Mouse (Mus musculus) 3T3-L1 (cell line): ENCODE data around the gene Kcnq1.
A peak's percentile ranks its signal among the peaks of the same experiment; 100 is the strongest.

Experiments used
- DNase-seq: peaks from one replicate; pipeline ENCODE4 v3.0.0-alpha.2; 2015; ENCODE audit warnings: low read depth, low spot score

Gene Kcnq1

DNA sequence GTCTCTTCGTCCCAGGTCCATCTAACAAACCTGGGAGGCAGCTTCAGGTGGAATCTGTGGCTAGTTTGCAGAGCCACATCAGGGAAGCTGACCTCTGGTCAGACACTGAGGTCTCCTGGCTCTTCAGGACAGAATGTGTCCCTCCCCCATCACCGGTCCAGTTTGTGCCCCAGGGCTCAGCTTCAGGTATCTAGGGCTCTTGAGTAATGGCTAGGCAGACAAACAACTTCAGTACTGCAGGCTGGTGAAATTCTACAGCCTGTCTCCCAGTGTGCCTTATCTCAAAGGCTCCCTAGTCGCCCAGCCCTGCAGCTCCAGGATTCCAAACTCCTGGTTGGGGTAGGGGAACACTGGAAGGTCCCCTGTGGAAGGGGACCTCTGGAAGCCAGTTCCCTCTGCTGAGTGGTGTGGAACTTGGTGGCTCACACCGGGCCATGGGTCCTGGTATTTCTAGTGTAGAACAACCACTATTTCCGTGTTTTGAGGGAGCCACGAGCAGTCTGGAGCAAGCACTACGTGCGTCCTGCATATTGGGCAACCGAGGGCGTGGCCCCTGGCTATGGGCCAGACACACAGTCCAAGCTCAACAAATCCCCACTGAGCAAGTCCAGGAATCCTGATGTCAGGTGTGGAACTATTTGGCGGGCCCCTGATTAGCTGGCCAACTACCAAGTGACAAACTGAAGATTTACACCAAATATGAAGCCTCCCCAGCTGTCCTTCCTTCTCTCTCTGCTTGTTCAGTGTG is 207.6 kb downstream of the Kcnq1 start:
- peak; percentile 42 for DNase-seq

DNA sequence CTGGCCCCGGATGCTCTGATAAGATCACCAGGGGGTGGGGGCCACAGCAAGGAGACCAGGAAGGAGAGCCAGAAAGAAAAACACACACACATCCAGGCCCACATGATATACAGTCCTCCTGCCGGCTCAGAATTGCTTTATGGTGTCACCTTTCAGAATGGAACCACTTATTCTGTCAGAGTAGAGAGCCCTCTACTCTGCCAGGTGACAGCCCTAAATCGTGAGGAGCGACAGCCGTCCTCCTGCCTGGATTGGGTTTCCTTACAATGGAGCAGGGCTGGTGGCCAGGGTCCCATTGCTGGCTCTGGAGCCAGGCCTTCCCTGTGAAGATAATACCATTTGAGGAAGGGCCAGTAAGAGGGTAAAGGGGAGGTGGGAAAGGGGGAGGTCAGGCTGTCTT is 212.3 kb downstream of the Kcnq1 start:
- no peak for DNase-seq

DNA sequence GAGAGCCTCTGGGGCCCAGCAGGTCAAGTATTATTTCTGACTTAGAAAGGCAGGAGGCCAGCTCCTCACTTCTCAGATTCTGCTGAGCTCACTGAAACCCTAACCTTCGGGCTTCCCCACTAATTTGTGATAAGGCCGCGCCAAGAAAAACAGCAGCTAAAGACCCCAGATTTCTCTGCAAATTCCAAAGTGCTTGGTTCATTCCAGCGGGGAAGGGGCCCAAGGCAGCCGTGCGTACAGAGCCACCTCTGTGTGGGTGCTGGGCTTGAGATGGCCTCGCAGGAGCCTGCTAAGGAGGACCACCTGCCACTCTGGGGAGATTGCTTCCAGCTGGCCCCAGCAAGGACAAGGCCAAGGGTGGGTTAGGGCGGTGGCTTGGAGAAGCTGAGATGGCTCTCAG is 214.2 kb downstream of the Kcnq1 start:
- DNase-seq = no peak

DNA sequence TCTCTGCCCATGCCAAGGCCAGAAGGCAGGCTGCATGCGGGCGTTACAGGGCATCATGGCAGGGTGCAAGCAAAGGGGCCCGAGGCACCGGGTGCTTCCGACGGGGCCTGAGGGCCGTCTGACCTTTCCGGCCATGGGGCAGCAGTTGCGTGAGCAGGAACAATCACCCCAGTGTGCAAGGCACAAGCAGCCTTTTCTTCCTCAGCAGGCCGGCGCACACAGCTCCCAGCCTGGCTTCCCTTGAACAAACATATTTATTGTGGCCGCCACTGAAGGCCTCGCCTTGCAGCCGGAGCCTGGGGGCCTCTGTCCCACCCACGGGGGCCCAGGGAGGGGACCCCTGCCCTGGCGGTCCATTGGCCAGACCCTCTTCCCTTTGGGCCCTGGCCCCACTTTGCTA is 218.9 kb downstream of the Kcnq1 start:
- no peak for DNase-seq

DNA sequence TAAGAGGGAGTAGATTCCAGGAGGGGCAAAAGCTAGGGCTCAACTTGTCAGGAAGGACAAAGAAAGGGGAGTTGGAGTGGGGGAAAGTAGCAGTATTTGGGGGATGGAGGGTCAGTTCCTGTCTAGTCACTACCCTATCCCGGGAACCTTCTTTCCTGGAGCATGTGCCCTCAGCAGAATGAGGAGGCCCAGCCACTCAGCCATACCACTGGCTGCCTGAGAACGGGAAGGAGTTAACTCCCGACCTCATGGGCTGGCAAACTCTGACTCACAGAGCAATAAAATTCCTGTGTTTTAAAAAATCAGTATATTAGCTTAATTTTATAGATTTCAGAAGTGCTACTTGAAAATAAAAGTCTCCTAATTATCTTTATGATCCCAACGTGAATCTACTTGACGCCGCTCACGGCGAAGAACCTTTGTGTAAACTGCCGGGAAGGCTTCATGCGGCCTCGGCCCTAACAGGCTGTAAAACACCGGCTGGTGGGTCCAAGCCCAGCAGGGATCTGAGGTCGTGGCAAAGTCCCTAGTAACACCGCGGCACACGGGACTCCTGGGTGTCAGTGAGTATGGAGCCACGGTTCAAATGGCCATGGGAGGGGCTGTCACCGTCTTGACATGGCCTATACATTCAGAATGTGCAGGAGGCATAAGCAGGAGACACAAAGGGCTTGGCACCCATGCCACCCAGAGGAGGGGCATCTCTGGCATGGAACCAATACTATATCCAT is 222.2 kb downstream of the Kcnq1 start:
- DNase-seq = no peak

DNA sequence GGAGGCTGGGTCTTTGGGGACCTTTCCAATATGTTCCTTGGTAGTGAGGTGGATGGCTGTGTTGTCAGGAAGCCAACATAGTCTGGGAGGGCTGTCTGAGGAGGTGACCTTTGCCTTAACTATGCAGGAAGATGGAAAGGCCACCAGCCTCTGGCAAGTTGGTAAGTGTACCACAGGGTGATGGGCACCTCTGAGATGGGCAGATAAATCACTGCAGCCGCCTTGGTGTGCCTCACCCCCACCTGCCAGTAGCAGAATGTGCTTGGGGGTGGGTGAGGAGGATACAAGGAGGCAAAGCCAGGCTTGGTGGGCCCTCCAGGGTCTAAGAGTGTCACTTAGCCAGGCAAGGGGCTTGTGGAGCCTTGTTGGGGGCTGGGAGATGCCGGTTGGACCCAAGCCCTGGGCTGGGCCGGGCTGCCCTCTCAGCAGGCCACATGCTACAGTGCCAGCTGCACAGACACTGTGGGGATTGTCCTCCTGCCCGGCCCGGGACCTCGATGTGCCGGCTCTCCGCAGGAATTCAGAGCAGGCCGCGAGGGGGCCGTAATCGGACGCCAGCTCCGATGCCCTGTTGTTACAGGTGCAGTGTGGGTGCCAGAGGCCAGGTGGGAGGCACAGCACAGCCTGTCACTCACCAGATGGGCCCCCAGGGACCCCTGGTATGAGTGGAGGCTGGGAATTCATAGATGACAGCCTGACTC is 223.1 kb downstream of the Kcnq1 start:
- no peak for DNase-seq

DNA sequence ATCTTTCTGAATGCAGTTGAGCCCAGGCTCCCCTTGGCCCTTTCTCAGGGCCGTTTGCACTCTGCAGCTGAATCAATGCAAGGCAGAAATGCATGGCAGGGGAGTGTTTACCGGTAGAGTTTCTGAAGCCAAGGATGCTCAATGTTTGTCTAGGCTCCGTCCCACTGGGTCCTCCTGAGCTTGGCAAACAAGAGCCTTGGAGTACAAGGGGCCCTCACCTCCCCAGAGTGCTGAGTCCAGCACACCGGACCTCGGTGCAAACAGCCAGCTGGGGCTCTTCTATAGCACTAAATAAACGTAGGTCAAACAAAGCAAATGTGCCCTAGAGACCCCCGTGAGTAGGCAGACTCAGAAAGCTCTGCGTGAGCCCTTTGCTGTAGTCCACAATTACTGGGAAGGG is 226.9 kb downstream of the Kcnq1 start:
- DNase-seq = no peak

DNA sequence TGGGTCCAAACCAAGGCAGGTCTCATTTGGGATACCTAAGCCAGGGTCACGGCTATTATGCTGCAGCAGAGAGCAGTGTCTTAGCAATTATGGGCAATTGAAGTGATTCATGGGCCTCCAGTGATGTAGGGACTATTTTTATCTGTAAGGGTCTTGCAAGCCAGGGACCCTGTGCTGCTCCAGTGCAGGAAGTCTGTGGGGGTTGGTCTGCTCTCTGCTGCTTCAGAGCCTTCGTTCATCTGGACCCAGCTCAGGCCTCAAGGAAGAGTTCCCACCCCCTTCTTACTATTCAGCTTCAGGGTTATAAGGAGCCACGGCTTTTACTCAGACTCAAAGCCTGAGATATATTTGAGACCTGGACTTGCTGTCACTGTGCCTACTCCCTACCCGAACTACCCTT is 227.4 kb downstream of the Kcnq1 start:
- no peak for DNase-seq

DNA sequence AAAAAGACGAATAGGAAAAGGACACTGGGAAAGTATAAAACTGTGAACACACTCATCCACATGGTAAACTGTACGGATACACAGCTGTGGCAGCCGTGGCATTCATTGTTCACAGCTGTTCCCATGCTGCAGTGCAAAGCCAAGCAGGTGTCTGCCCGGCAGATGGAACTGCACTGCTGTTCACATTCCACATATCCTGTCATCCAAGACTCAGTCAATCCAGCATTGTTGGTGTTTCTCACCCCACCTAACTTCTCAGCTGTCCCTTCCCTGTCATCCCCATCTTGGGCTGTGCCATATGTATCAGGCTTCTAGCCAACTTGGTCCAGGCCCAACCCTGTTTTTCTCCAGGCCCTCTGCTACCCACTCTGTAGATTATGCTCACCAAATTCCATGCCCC is 232.5 kb downstream of the Kcnq1 start:
- DNase-seq = no peak

DNA sequence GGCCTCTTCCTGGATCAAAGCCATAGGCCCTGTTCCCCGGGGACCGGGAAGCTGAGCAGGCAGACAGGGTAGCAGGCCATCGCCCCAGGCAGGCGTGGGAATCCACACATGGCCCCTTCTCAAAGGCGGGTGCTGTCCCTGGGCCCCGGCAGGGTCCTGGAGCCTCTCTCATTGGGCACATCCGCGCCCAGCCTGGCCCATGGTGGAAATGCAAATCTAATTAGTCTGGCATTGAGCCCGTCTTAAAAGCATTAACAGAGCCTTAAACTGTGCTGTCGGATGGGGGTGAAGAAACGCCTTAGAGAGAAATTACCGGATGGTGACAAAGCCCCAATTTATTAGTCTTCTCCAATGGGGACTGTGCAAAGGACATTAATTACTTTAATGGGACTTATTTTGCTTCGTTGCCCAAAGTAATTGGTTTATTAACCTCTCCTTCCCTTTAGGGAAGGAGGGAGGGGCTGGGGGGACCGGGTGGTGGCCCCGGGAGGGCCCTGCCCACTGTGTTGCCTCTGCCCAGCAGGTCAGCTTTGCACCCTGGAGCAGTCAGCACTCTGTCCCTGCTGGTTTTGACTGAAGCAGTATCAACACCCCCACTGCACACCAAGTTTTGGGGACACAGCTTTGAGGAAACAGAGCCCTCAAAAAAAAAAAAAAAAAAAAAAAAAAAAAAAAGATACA is 234.6 kb downstream of the Kcnq1 start:
- no peak for DNase-seq

DNA sequence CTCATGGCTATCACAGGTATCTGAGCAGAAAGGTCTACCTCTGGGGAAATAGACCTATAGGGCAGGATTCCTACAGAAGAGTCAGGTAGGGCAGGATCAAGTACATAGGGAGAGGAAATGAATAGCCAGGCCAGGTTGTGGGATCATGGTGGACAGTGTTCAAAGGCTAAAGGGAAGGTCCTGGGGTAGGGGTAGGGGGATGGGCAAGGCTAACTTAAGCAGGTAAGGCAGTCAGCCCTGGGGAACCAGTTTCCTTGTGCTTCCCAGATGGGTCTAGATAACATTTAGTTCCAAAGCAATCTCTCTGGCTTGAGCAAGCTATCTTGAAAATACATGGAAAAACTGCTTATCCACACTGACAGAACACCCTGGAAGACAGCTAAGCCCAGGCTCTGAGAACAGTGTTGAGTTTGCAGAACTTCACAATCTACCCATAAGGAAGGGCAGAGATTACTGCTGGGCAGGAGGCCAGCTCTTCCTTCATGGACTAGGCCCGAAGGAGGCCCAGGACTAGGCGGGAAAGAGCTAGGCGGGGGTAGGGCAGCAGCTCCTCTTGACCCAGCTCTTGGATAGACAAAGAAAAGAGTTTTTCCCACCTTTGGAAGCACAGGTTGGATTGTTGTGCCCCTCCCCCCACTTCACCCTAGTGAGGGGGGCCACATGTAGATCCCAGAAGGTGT is 235.3 kb downstream of the Kcnq1 start:
- DNase-seq = no peak

DNA sequence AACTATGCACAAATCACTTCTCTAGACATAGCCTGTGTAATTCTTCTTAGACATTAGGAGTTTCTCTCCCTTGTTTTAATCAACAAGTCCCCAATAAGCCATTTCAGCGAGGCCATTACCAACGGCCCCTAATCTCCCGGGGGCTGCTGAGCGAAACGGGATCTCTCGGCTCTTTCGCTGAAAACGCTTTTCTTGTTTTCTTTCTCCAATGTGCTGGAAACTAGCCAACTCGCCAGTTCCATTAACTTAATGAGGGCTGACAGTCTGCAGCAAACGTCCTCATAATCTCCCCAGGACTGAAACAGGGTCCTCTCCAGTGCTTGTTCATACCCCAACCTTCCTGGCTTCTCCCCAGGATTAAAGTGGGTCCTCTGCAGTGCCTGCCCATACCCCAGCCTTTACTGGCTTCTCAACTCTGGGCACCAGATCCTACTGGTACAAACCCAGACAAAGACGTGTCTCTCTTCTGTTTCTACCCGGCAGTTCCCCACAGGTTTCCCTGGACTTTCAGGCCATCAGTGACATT is 237.7 kb downstream of the Kcnq1 start:
- DNase-seq = no peak

DNA sequence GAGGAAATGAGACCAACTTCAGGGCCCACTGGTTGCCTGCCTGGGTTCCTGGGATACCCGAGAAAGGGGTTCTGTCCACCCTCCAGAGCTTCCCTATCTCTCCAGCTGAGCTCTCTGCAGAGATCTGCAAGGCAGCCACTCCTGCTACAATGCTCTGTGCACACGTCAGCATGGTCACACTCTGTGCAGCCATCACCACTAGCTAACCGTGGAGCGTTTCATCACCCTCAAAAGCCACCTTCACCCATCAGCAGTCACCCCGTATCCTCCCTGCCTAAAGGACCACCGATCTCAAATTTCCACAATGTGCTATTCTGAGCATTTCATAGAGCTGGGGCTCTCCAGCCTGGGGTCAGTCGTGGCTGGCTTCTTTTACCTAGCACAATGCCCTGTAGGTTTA is 243.1 kb downstream of the Kcnq1 start:
- no peak for DNase-seq

DNA sequence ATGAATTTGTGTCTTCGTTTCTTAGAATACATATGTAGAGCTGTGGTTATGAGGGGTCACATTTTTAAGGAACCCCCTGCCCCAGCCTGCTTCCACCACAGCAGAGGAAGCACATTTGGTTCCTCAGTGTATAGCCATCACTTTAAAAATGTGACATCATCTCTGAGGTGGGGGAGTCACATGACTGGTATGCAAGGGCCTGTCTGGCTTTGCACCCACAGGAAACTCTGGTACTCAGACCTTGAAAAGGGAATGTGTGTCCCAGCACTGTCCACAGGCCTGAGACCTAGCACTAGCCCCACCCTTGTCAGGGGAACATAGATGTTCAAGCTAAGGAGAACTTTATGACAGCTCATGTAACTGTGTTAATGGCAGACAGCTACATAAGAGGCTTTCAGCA is 243.7 kb downstream of the Kcnq1 start:
- peak; percentile 69 for DNase-seq

DNA sequence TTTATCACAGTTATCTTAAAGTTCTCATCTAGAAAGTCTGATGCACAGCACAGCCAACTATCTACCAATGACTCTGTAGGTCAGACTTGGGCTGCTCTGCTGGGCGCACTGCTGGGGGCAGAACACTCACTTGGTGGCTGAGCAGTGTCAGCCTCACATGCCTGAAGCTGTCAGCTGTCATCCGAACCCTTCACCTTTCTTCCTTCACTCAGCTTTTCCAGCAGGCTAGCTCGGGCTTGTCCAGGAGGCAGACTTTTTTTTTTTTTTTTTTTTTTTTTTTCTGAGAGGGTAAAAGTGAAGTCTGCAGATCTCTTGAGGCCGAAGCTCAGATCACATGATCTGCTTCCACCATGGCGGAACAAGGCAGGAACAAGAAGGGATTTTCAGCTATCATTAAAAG is 249.7 kb downstream of the Kcnq1 start:
- no peak for DNase-seq

DNA sequence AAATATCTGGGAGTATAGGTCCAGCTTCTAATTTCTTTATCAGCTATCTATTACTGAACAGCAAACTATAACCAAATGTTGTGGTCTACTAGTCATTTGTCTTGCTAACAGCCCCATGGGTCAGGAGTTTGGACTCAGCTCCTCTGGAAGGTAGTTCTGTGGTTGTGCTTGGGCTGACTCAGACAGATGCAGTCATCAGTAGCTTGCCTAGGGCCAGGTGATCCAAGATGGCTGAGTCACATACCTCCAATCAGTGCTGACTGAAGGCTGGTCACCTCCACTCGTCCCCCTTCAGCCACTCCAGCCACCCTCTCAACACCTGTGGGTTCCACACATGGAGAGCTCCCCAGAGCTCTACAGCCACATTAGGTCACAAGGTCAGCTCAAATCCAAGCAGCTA is 250.9 kb downstream of the Kcnq1 start:
- peak; percentile 84 for DNase-seq

DNA sequence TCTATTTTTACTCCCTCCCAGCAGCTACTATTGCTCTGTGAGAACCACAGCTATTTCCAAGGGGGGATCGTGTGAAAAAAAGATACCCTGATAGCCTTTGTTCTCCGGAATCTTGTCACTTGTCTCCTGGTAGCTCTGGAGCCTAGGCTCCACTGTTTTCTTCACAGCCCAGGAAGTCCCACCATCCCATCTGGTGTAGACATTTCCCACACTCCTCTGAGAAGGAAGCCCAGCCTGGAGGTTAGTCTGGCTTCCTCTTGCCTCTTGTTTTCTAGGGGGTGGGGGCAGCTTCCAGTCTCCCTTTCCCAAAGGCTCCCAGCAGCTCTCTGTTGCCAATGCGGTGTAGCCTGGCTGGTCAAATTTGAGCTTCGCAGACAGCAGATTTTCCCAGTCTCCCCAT is 251.7 kb downstream of the Kcnq1 start:
- no peak for DNase-seq

DNA sequence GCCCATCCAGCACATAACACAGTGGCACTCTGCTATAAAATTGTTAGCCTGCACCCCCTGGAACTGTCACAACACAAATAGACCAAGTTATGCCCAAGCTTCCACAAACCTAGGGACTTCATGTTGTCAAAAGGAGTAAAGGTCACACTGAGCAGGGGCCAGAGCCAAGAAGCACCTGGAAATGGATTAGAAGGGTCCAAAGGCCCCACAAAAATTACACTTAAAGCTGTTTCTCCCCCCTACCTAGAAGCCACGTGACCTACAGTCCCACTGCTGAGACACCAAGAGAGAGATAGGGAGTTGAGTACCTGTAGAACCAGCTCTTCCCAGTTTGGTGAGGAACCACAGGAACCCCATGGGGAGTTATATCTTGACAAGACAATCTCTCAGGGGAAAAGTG is 253.6 kb downstream of the Kcnq1 start:
- DNase-seq = no peak

DNA sequence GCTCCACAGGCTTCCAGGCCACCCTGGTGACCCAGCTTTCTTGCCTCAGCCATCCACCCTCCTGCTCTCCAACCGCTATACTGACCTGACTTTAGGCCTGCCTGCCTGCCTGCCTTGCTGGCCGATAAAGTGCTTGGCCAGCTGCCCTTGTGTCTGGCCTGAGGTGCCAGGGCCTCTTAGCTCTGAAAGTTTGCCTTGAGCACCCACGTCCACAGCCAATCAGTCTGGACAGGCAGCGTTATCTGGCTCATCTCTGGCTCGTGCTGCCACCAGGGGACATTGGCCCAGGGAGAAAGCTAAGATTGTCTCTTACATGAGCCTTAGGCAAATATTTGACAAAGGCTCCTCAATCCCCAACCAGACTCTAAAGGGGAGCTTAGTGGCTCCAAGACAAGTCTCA is 254.6 kb downstream of the Kcnq1 start:
- no peak for DNase-seq

DNA sequence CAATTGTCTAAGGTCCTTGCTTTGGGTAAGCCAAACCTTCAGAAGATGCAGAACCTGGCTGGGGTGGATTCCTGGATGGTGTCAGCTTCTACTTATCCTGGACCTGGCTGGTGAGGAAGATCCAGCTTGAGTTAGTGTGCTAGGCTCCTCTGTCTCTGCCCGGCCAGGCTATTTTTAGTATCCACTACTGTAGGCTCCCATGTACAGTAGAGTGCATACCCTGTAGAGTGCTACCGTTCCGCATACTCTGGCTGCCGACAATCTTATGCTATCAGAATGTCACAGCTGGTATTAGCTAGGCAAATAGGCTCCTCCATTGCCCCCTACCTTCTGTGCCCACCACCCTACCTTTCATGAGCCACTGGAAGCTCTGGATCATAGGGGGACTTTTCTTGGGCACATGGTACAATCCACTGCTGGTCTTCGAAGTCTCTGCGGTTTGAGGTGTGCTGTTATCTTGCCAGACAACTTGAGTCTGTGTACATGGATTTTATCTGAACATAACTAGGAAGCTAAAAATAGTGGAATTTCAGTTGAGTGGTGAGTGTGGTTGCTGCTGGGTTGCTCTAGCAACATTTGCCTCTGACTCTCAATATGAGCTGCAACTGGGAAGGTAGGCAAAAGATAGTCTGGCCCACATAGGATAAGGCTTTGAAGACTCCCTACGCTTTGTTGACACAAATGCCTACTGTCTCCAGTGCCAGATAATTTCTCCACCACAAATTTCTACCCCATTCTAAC is 258.1 kb downstream of the Kcnq1 start:
- no peak for DNase-seq
